Mouse (Mus musculus): ENCODE measurements around the gene Spats2l. TPM values are rescaled to one million over a fixed set of nuclear protein-coding genes. Genes with fewer than 3 reads are reported as not detected.
A peak's percentile ranks its signal among the peaks of the same experiment; 100 is the strongest.

Gene Spats2l
- total and polyA plus RNA-seq, 2 experiments from 2014 or later = 35.8 to 52.3 TPM

GRCm38 (mm10) chr1:57878957-57879356 lies 105.0 kb downstream of the Spats2l start:
- H3K36me3 ChIP-seq (ENCODE audit: insufficient read depth) = no peaks in the 10 kb centered on the region
- 87% methylated on average over 6 of the region's 6 CpGs for WGBS
- H3K27me3 ChIP-seq (ENCODE audit: insufficient read depth, low read length) = no peaks in the 10 kb centered on the region
- DNase-seq (no peak), ATAC-seq (no peak)
- H3K4me2 ChIP-seq (ENCODE audit: low read depth) = no peak overlapping the region
- no peaks in the 10 kb centered on the region; the same call in 1 of the 2 replicates for H3K4me1 ChIP-seq (ENCODE audit: insufficient read depth)
- H3K9me3 ChIP-seq (ENCODE audit: low read length) = no peaks in the 10 kb centered on the region
- no peak overlapping the region for H3K4me3 ChIP-seq (ENCODE audit: low read depth, low read length)
- no peak for TF ChIP-seq CTCF (IDR thresholded peaks at IDR 0.05; ENCODE audit: low read depth)
- H3K9ac ChIP-seq = no peak overlapping the region
- no peak overlapping the region for H3K27ac ChIP-seq (ENCODE audit: low read depth, low read length)

GRCm38 (mm10) chr1:57884867-57885266 lies 110.9 kb downstream of the Spats2l start:
- Histone ChIP-seq H3K36me3 (ENCODE audit: insufficient read depth) (0 out of 2 replicates have a peak, but pooled peaks cover 10% of the 10 kb centered on the region), H3K9me3 (ENCODE audit: low read length) (no peaks in the 10 kb centered on the region), H3K27ac (ENCODE audit: low read depth, low read length) (no peak overlapping the region), H3K4me1 (ENCODE audit: insufficient read depth) (no peaks in the 10 kb centered on the region), H3K27me3 (ENCODE audit: insufficient read depth, low read length) (no peaks in the 10 kb centered on the region), H3K9ac (no peak overlapping the region), H3K4me3 (ENCODE audit: low read depth, low read length) (no peak overlapping the region), H3K4me2 (ENCODE audit: low read depth) (no peak overlapping the region)
- ATAC-seq (peak; percentile 42), DNase-seq (no peak)
- 44% methylated on average over 2 of the region's 2 CpGs for WGBS
- no peak for TF ChIP-seq CTCF (IDR thresholded peaks at IDR 0.05; ENCODE audit: low read depth)

GRCm38 (mm10) chr1:57889803-57890202 lies 115.8 kb downstream of the Spats2l start:
- Histone ChIP-seq H3K4me2 (ENCODE audit: low read depth) (no peak overlapping the region), H3K9ac (no peak overlapping the region), H3K4me3 (ENCODE audit: low read depth, low read length) (no peak overlapping the region), H3K36me3 (ENCODE audit: insufficient read depth) (0 out of 2 replicates have a peak, but pooled peaks cover 10% of the 10 kb centered on the region), H3K9me3 (ENCODE audit: low read length) (no peaks in the 10 kb centered on the region), H3K27me3 (ENCODE audit: insufficient read depth, low read length) (no peaks in the 10 kb centered on the region), H3K27ac (ENCODE audit: low read depth, low read length) (no peak overlapping the region), H3K4me1 (ENCODE audit: insufficient read depth) (no peaks in the 10 kb centered on the region)
- DNase-seq = no peak
- 55% methylated on average over 5 of the region's 5 CpGs for WGBS
- no peak for TF ChIP-seq CTCF (IDR thresholded peaks at IDR 0.05; ENCODE audit: low read depth)
- ATAC-seq = no peak

GRCm38 (mm10) chr1:57890259-57890902 lies 116.4 kb downstream of the Spats2l start:
- TF ChIP-seq CTCF (IDR thresholded peaks at IDR 0.05; ENCODE audit: low read depth) = no peak
- Histone ChIP-seq H3K9ac (0 out of 2 replicates have a peak overlapping the region, but pooled peaks have one; percentile 6), H3K4me2 (ENCODE audit: low read depth) (no peak overlapping the region), H3K27me3 (ENCODE audit: insufficient read depth, low read length) (no peaks in the 10 kb centered on the region), H3K9me3 (ENCODE audit: low read length) (no peaks in the 10 kb centered on the region), H3K36me3 (ENCODE audit: insufficient read depth) (0 out of 2 replicates have a peak, but pooled peaks cover 10% of the 10 kb centered on the region), H3K4me1 (ENCODE audit: insufficient read depth) (no peaks in the 10 kb centered on the region), H3K4me3 (ENCODE audit: low read depth, low read length) (no peak overlapping the region), H3K27ac (ENCODE audit: low read depth, low read length) (0 out of 2 replicates have a peak overlapping the region, but pooled peaks have one; percentile 1)
- ATAC-seq = no peak; the same call in 1 of the 2 replicates
- 14% methylated on average over 5 of the region's 5 CpGs for WGBS
- DNase-seq = no peak

- Histone ChIP-seq H3K4me2 (ENCODE audit: low read depth) (no peak overlapping the region), H3K27me3 (ENCODE audit: insufficient read depth, low read length) (no peaks in the 10 kb centered on the region), H3K4me3 (ENCODE audit: low read depth, low read length) (no peak overlapping the region), H3K4me1 (ENCODE audit: insufficient read depth) (no peaks in the 10 kb centered on the region), H3K9me3 (ENCODE audit: low read length) (no peaks in the 10 kb centered on the region), H3K36me3 (ENCODE audit: insufficient read depth) (0 out of 2 replicates have a peak, but pooled peaks cover 8% of the 10 kb centered on the region), H3K9ac (no peak overlapping the region), H3K27ac (ENCODE audit: low read depth, low read length) (0 out of 2 replicates have a peak overlapping the region, but pooled peaks have one; percentile 1)
- no peak for TF ChIP-seq CTCF (IDR thresholded peaks at IDR 0.05; ENCODE audit: low read depth)
- ATAC-seq = no peak
- WGBS = 66% methylated on average over 8 of the region's 8 CpGs
- DNase-seq = no peak
These were observed 116.9 kb downstream of the Spats2l start for GRCm38 (mm10) chr1:57890903-57891267.

- DNase-seq (no peak), ATAC-seq (no peak)
- Histone ChIP-seq H3K36me3 (ENCODE audit: insufficient read depth) (0 out of 2 replicates have a peak, but pooled peaks cover 13% of the 10 kb centered on the region), H3K9ac (no peak overlapping the region), H3K27me3 (ENCODE audit: insufficient read depth, low read length) (no peaks in the 10 kb centered on the region), H3K27ac (ENCODE audit: low read depth, low read length) (no peak overlapping the region), H3K4me2 (ENCODE audit: low read depth) (no peak overlapping the region), H3K4me1 (ENCODE audit: insufficient read depth) (no peaks in the 10 kb centered on the region), H3K4me3 (ENCODE audit: low read depth, low read length) (no peak overlapping the region), H3K9me3 (ENCODE audit: low read length) (no peaks in the 10 kb centered on the region)
- no peak for TF ChIP-seq CTCF (IDR thresholded peaks at IDR 0.05; ENCODE audit: low read depth)
- 88% methylated on average over 3 of the region's 3 CpGs for WGBS
These were observed 127.5 kb downstream of the Spats2l start for GRCm38 (mm10) chr1:57901494-57901893.

- Histone ChIP-seq H3K4me2 (ENCODE audit: low read depth) (no peak overlapping the region), H3K9me3 (ENCODE audit: low read length) (no peaks in the 10 kb centered on the region), H3K9ac (no peak overlapping the region), H3K36me3 (ENCODE audit: insufficient read depth) (0 out of 2 replicates have a peak, but pooled peaks cover 13% of the 10 kb centered on the region), H3K4me3 (ENCODE audit: low read depth, low read length) (no peak overlapping the region), H3K27me3 (ENCODE audit: insufficient read depth, low read length) (no peaks in the 10 kb centered on the region), H3K27ac (ENCODE audit: low read depth, low read length) (no peak overlapping the region), H3K4me1 (ENCODE audit: insufficient read depth) (no peaks in the 10 kb centered on the region)
- no peak for TF ChIP-seq CTCF (IDR thresholded peaks at IDR 0.05; ENCODE audit: low read depth)
- 63% methylated on average over 7 of the region's 7 CpGs for WGBS
- ATAC-seq (0 out of 2 replicates have a peak, but pooled peaks have one; percentile 16), DNase-seq (no peak)
These were observed 129.8 kb downstream of the Spats2l start for GRCm38 (mm10) chr1:57903793-57904192.

All from forebrain, postnatal 0 days (tissue).